Mouse (Mus musculus): ENCODE results near the gene Trim62. TPM values are rescaled to one million over a fixed set of nuclear protein-coding genes. Genes with fewer than 3 reads are reported as not detected.

The Trim62 gene
- total RNA-seq (2021), result 1 to 10 TPM; 3.2 to 3.7 TPM
- long read RNA-seq, experiment 1, transcript Trim62-201 (5 exons, 3,752 nt), result major isoform, 6 of 10 reads
- long read RNA-seq, experiment 1, partial matches to known transcripts, result 0 of 10 reads
- long read RNA-seq, experiment 1, other reads (novel, unspliced or antisense), result 4 of 10 reads
- long read RNA-seq, experiment 2, transcript Trim62-201 (5 exons, 3,752 nt), result major isoform, 16 of 17 reads
- long read RNA-seq, experiment 2, partial matches to known transcripts, result 0 of 17 reads
- long read RNA-seq, experiment 2, other reads (novel, unspliced or antisense), result 1 of 17 reads

GRCm38 (mm10) chr4:128883379-128883781, at the start of gene Trim62:
Trim62 (plus strand) TSS chr4:128883580.
- peak; percentile 75 to 83 for DNase-seq (ENCODE audit: low spot score in 2 of 2)

- no peak for DNase-seq (ENCODE audit: low spot score in 2 of 2)
Observed at GRCm38 (mm10) chr4:128838202-128838601, 45.2 kb upstream of the Trim62 start.

DNA sequence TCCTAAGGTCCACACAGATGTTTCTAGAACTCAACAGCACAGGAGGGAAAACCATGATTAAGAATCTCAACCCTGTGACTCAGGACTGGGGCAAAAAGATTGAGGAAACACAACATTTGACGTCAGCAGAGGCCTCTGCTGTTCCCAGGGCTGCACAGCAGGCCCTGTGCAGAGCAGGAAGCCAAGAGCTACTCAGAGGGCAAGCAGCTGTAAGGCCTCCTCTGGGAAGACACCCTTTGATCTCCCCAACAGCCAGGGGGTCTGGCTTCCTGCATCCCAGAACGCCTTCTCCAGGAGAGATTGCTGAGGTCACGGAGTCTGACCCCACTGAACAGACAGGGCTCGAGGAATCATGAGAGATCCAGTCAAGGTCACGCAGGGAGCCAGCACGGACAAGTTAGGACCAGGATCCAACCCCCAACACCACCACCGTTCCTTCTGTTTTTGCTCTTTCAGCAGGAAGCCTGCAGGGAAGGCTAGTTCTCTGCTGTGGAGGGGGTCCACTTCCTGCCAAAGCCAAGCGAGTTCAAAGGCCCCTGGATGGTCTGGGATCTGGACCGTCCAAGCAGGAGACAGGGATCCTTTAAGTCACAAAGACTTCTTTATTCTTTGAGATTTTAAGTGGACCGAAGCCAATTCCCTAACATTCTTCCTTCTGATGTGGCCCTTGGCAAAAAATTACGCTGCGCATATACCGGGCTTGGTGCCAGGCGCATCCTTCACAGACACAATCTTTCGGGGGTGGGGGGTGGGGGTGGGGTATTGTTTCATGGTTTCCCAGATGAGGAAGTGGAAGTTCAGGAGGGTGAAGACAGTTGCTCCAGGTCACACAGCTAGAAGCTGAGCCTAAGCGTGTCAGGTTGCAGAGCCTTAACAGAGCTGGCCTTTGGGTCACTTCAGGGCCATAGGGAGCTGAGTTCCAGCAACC, 43.3 kb upstream of the Trim62 start:
- DNase-seq (ENCODE audit: low spot score in 2 of 2), result peak in 1 of 2 experiments; percentile 27

- DNase-seq (ENCODE audit: low spot score in 2 of 2), result no peak
Observed at GRCm38 (mm10) chr4:128841259-128841658, 42.1 kb upstream of the Trim62 start.

- DNase-seq (ENCODE audit: low spot score in 2 of 2), result no peak
Observed at GRCm38 (mm10) chr4:128844566-128844965, 38.8 kb upstream of the Trim62 start.

DNA sequence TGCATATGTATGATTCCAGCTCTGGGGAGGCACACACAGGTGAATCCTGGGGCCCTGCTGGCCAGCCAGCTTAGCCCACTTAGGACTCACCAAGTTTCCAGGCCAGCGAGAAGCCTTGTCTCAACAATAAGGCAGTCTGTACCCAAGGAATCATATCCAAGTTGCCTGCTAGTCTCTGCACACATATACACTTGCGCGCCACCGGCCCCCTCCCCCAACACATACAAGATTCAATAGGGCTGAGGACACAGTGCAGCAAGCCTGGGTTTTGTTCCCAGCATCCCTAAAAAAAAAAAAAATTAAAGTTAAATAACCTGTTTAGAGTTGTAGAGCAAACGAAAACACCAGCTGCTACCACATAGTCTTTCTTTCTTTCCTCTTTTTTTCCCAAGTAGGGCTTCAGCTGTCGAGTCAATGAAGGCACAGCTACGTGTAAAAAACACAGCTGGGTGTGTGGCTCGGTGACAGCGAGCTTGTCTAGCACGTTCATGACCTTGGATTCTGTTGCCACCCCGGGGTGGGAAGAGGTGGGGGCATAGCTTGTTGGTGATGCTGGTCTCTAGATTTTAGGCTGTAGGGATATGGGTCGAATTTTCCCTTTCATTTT, 37.9 kb upstream of the Trim62 start:
- peak in 1 of 2 experiments; percentile 24 for DNase-seq (ENCODE audit: low spot score in 2 of 2)

DNA sequence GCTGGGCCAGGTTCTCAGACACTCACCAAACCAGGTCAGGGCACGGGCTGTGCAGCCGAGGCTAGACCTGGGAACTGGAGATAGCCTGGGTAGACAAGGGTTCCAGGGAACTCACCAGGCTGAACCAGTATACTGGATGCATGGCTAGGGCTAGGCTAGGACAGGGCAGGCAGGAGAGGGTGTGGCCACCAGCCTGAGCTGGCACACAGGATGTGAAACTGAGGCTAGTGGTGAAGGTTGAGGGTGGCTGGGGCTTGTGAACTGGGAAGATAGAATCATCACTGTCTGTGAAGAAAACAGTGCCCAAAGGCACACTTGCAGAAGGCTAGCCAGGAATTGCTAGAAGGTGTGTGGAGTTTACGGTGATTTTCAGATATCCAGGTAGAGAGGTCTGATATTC, 34.4 kb upstream of the Trim62 start:
- no peak for DNase-seq (ENCODE audit: low spot score in 2 of 2)

- DNase-seq (ENCODE audit: low spot score in 2 of 2), result no peak
Observed at GRCm38 (mm10) chr4:128849686-128850085, 33.7 kb upstream of the Trim62 start.

DNA sequence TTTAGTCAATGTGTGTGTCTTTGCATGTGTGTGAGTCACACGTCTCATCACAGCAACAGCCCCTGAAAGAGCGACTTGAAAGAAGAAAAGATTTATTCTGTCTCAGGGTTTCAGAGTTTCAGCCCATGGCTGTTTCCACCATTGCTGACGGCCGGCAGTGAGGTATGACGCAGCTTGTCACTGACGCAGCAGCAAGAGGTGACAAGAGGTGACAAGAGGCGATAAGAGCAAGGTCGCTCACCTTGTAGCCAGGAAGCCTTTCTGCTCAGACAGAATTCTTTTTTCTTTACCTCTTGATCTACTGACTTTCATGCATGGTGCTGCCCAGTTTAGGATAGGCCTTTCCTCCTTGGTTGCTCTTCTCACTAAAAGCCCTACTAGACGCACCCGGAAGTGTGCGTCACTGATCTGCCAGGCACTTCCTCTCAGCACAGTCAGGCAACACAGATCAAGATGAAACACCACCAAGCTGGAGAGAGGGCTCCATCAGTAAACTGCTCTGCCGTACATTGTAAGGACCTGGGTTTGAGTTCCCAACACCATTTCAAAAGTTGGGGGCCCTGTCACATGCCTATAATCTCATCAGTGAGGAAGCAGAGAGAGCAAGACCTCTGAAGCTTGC, 31.0 kb upstream of the Trim62 start:
- no peak for DNase-seq (ENCODE audit: low spot score in 2 of 2)

DNA sequence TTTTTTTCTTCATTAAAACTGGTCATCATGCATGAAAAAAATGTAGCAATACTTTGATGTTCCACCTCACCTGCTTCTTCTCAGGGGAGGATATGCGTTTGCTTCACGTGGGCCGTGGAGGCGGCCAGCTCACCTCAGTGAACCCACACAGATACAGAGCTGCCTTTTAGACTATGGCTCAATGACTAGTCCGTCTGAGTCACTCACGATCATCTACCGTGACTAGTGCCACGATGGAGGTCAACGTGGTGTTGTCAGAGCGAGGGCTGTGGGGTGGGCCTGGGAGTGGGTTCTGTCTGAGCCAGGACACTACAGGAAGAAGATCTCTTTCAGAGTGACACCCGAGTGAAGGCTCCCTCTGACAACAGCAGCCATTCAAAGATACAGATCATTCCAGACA, 30.3 kb upstream of the Trim62 start:
- no peak for DNase-seq (ENCODE audit: low spot score in 2 of 2)

GRCm38 (mm10) chr4:128855613-128856040, 27.8 kb upstream of the Trim62 start:
- DNase-seq (ENCODE audit: low spot score in 2 of 2), result no peak

GRCm38 (mm10) chr4:128857212-128857611, 26.2 kb upstream of the Trim62 start:
- DNase-seq (ENCODE audit: low spot score in 2 of 2), result no peak

DNA sequence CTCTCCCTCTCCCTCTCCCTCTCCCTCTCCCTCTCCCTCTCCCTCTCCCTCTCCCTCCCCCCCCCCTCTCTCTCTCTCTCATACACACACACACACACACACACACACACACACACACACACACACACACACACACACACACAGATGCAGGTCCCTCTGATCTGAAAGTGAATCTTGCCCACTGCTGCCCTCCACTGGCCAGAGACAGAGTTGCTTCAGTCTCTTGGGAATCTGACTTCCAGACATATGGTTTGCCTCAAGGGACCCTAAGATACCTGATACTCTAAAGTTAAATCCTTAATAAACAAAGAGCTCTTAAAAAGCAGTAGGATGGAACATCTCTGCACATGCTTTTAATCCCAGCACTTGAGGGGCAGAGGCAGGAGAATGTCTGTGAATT, 25.2 kb upstream of the Trim62 start:
- peak; percentile 44 to 50 for DNase-seq (ENCODE audit: low spot score in 2 of 2)

DNA sequence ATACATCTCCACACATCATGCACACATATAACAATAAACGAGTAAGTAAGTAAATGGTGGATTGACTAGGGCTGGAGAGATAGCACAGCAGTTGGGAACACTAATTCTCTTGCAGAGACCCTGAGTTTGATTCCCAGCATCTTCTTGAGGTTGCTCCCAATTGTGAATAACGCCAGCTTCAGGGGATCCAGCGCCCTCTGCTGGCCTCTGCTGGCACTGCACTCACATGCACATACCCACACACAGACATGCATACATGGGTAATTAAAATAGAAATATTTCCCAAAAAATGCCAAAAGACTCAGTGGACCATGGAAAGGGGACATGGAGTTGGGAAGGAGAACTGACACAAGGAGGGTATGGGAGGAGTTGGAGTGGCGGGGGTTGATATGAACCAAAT, 24.5 kb upstream of the Trim62 start:
- no peak for DNase-seq (ENCODE audit: low spot score in 2 of 2)

DNA sequence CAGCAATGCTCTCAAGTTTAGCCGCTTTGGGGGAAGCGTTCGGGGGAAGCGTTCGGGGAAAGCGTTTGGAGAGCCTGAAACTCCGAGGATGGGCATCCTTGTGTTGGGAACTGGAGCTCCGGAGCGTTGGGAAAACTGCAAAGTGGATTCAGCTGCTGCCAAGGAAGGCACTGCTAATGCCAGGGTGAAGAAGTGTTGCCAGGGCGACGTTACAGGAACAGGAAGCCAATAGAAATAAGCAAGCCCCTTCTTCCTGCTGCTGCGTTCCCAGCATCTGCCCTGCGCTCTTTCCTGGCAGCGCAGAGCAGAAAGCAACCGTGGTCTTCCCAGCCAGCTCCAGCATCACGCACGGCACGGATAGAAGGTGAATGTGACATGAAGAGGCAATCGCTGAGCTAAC, 10.4 kb upstream of the Trim62 start:
- no peak for DNase-seq (ENCODE audit: low spot score in 2 of 2)

DNA sequence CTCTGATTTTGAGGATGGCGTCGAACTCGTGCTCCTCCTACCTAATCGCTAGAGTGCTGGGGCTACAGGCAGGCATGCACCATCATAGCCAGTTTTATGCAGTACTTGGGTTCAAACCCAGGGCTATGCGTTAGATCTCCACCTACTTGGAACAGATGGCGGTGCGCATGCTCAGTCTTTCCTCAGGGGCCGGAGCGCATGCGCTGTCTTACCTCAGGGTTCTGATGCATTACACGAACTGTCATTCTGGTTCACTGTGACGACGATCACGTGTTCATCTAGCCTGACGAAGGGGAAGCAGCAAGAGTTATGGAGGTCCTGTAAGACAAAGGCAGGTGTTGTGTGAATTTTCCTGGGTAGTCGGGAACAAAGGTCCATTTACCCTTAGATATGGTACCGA, 9.3 kb upstream of the Trim62 start:
- DNase-seq (ENCODE audit: low spot score in 2 of 2), result no peak

- no peak for DNase-seq (ENCODE audit: low spot score in 2 of 2)
Observed at GRCm38 (mm10) chr4:128875439-128875838, 7.9 kb upstream of the Trim62 start.

GRCm38 (mm10) chr4:128877520-128877919, 5.9 kb upstream of the Trim62 start:
- DNase-seq (ENCODE audit: low spot score in 2 of 2), result no peak

DNA sequence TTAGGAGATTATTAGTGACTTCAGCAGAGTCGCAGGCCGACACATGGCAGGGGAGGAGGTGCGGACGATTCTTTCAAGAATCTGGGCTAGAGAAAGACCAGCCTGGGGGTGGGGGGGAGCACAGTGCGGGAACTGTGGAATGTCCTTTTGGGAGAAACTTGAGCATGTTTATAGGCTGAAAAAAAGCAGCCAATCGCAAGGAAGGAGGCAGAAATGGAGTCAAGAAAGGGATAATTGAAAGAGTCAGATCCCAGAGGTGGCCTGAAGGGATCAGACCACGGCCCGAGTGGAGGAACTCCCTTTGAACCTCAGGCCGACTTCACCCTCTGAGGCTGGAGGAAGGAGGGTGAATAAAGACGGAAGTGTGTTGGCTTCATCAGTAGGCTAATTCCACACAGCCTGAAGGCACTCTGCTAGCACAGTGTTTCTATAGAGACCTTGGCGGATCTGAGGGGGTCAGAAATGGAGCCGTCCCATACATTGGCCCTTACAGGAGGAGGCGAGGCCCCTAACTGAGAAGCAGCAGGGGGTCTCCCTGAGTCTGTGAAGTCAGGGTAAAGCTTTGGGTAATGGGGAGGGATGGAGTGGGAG, 4.4 kb upstream of the Trim62 start:
- no peak for DNase-seq (ENCODE audit: low spot score in 2 of 2)

DNA sequence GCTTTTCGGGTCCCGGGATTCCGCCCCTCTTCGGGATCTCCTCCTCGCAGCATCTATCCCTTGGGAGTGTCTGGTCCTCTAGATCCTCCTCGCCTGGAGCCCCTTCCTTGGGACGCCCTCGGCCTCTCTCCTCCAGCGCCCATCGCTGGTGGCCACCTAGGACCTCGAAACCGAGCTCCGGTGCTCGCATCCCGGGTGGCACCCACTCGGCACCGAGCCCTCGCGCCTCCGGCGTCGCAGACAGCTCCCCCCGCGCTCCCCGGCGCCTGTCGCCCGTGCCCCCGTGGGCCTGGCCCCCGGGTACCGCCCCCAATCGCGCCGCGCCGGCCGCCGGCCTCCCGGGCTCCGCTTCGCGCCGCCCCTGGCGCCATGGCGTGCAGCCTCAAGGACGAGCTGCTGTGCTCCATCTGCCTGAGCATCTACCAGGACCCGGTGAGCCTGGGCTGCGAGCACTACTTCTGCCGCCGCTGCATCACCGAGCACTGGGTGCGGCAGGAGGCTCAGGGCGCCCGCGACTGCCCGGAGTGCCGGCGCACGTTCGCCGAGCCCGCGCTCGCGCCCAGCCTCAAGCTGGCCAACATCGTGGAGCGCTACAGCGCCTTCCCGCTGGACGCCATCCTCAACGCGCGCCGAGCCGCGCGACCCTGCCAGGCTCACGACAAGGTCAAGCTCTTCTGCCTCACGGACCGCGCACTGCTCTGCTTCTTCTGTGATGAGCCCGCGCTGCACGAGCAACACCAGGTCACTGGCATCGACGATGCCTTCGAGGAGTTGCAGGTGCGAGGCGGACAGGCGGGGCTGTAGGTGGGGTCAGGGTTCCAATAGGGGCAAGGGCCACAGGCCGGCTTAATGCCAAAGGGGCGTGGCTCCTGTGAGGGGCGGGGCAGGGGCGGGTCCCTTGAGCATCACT, 676 bp downstream of the Trim62 start:
- peak; percentile 30 to 44 for DNase-seq (ENCODE audit: low spot score in 2 of 2)

All from gastrocnemius, postnatal 4 days (tissue).